Mouse (Mus musculus) fibroblast of lung, adult 2 months (primary cell): ENCODE measurements around the gene Ankar.
A peak's percentile ranks its signal among the peaks of the same experiment; 100 is the strongest.

ENCODE experiments used
- DNase-seq: peaks from one replicate; pipeline ENCODE4 v3.0.0-alpha.2; 2011; ENCODE audit warnings: low read depth

The Ankar gene

DNA sequence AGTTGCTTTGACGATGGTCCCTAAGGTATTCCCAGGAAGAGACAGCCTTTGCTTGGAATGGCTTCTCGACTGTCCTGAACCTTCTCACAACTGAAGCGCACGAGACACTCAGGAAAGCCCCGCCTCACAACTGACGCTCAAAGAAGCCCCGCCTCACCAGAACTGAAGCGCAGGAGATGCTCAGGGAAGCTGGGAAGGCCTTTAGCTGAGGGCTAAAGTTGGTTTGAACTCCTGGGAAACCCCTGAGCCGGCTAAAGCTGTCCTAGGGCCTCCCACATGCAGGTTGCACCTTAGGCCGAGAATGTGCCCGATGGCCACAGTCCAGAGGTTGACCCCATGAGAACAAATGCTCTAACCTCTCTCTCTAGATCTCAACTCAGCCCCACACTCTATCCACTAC, at the start of gene Ankar:
Gene Ankar, minus strand, starts transcription at position 101 of the 400 bp plus-strand sequence.
- DNase-seq: no peak

DNA sequence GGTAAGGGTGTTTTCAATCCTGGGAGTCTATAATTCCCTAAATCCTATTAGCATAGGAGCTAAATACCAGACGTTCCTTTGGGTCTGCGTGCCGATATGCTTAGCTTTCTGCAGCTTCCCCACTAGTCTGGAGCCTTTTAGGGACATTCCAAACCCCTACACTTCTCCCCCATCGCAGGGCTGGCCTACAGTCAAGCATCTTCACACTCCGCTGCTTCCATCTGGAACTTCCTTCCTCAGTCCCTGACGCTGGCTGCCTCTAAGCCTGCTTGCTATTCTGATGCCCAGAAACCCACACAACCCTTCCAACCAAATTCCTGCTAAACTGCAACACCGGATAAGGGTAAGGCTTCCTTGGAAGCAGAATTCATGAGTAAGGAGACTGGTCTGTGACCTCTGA, 46.0 kb upstream of the Ankar start:
- no peak for DNase-seq

DNA sequence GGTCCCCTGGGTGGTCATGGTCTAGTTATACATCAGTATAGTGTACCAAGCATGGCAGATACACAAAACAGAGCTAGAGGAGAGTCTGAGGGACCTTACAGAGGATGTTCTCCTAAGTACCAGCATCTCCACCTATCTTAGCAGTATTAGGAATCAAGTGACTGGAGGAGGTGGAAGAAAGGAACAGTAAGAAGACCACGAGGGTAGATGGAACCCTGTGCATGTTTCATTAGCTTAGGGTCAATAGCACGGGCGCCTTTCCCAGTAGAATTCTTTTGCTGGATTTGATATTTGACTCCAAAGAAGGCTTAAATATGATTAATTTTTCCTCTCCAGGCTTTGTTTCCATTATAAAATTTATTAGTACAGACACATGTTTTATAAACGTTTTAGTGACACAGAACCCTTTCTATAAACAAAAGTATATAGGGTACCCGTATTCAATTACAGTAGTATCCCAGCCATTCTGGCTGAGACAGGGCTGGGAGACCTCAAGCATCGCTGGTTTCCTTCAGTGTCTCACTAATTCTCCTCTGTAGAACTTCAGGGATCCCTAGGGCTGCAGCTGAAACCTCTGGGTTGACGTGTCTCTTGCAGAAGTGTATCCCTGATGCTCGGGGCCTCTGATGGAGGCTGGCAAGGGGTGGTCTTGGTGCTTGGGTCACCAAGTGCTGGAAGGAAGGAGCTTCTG, 44.6 kb upstream of the Ankar start:
- no peak for DNase-seq

DNA sequence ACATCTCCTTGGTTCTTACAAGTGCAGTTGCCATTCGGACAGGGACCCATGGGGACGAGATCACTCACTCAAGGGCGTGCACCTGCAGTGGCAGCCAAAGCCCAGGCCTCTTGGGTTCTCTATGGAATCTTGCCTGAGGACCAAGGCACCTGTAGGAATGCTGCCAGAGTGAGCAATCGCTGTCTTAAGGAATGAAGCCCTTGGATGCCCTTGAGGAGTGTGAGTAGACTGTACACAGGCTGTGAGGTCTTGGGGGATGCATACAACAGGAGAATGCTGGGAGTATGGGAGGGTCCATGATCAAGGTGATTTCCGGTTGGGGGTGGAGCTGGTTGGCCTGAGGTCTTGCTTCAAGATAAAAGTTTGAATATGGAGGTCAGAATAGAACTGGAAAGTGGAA, 41.0 kb upstream of the Ankar start:
- no peak for DNase-seq

GRCm38 (mm10) chr1:72739681-72740063, 39.3 kb upstream of the Ankar start:
- no peak for DNase-seq

DNA sequence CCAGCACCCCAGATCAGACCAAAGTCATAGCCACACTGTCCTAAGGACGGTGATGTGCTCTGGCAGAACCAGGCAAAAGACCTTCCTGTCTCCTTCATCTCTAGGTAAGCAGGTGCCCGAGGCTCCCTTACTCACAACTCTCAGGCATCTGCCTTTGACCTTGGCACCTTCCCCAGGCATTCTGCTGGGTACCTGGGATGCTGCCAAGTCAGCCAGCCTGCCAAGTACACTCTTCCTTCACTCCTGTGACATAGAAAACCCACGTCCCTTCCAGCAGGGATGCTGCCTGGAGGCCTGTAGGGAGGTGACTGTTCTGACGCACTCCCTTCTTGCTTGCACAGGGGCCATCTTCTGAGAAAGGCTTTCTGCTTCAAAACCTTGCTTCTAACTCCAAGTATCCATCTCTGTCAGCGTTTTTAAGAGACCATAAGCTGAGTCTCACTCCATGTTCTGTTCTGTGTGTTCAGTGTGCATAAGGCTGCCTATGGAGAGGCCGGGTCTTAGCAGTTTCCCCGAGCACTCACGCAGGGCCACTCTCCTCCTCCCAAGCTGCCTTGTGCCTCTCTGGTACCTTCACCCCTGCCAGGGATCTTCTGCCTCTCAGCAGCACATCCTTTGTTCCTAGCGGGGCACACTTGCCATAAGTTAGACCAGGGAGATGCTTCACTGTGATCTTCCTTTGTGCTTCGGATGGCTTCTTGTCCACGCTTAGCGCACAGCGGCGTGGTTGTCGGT, 38.7 kb upstream of the Ankar start:
- DNase-seq: no peak

DNA sequence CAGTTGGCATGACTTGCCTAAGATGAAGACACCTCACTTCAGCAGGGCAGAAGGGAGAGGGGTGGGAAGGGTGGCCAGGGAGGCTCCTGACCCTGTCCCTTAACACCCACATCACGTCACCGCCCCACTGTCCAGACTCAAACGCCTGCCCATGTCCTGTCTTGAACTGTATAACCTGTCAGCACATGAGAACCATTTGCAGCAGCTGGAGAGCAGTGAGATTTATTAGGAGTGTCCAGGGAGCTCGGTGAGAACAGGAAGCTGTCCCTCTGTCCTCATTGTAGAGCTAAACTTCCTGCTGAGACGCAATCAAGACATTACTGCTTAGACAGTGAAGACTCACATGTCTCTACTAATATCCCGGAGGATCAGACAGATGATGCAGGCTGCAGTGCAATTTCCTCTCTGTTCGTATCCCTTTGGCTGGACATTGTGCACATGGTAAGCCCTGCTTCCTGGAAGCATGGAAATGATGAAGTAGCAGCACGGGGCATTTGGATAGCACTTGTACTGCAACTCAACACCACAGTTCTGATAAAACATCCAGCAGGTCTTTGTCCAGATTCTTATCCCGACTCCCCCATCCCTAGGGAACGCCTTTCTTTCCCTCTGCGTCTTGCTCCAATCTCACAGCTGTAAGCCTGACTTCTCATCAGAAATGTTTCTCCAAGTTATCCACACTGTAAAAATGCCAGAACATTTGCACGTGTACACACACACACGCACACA, 36.2 kb upstream of the Ankar start:
- no peak for DNase-seq

- DNase-seq: no peak
Observed at GRCm38 (mm10) chr1:72733191-72733691, 32.9 kb upstream of the Ankar start.

- DNase-seq: no peak
Observed at GRCm38 (mm10) chr1:72730126-72730525, 29.7 kb upstream of the Ankar start.

GRCm38 (mm10) chr1:72728781-72729180, 28.4 kb upstream of the Ankar start:
- DNase-seq: no peak

GRCm38 (mm10) chr1:72725941-72726340, 25.6 kb upstream of the Ankar start:
- DNase-seq: no peak

DNA sequence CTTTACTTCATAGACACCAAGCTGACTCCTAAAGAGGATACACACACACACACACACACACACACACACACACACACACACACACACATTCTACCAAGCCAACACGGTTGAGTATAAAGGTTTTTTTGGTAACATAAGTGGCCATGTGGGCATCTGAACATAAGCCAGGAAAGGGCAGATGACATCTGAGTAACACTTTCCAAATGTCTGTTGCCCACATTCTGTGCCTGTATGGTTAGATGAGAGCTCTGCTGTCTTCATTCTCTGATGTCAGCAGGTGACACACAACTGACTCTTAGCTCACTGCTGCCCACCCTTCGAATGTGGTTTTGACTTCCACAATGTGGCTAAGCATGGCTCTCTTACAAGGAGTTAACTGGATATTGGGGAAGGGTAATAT, 24.0 kb upstream of the Ankar start:
- DNase-seq: no peak

DNA sequence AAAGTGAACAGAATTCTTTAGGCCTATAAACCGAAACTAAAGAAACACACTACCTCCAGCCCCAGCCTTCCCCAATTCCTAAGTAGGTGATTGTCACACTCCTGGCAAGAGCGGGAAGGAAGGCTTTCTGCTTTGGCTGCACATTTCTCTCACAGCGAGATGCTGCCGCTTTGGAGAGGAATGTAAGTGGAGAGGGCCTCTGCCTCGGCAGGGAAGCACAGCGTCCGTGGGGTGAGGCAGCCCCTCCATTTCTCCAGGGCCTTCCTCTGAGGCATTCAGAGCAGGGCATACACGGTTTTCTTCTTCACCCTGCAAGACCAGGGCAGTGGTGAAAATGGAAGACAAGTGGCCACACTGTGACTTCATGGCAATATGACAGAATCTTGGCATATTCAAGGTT, 22.3 kb upstream of the Ankar start:
- DNase-seq: no peak

DNA sequence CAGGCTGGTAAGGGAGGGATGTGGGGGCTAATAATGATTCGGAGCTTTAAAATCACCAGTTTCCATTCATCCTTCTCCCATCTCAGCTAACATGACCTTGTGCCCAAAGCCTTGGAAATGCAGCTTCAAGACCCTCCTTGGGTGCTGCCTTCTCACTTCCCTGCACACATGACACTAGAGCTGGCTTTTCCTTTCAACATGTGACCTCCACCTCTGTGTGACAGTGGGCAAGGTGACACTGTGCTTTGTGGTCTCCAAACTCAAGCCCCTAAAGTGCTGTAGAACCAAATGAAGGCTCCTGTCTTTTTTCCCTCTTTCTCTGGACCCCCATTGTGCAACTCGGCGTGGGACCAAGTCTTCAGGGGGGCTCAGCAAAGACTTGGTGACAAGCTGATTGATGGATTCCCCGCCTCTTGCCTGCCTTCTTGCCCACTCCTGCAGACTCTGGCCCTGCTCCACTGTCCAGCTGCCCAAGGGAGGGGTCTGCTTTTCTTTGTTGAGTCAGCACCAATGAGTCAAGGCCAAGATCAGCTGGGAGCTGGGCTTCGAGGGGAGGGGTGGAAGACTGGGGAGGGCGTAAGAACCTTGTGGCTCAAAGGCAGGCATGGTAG, 19.8 kb upstream of the Ankar start:
- peak; percentile 42 for DNase-seq

DNA sequence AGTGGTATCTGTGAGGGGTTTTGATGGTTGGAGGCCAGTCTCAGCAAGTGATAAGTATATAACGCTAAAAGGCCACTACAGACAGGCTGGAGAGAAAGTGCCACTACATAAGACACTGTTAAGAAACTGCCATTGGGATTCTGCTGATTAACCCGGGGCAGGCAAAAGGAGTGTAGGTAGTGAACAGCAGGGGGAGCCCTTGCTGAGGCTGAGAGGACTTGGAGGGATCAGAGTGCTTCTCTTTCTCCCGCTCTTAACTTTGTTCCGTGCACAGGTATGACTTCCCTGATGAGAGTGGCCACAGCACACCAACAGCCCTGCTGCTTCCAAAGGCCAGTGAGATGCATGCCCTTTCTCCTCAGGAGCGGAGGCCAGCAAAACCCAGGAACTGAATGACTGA, 18.5 kb upstream of the Ankar start:
- DNase-seq: peak; percentile 30

GRCm38 (mm10) chr1:72717540-72717939, 17.2 kb upstream of the Ankar start:
- DNase-seq: no peak

GRCm38 (mm10) chr1:72716926-72717325, 16.5 kb upstream of the Ankar start:
- peak; percentile 36 for DNase-seq

GRCm38 (mm10) chr1:72716421-72716820, 16.0 kb upstream of the Ankar start:
- no peak for DNase-seq

DNA sequence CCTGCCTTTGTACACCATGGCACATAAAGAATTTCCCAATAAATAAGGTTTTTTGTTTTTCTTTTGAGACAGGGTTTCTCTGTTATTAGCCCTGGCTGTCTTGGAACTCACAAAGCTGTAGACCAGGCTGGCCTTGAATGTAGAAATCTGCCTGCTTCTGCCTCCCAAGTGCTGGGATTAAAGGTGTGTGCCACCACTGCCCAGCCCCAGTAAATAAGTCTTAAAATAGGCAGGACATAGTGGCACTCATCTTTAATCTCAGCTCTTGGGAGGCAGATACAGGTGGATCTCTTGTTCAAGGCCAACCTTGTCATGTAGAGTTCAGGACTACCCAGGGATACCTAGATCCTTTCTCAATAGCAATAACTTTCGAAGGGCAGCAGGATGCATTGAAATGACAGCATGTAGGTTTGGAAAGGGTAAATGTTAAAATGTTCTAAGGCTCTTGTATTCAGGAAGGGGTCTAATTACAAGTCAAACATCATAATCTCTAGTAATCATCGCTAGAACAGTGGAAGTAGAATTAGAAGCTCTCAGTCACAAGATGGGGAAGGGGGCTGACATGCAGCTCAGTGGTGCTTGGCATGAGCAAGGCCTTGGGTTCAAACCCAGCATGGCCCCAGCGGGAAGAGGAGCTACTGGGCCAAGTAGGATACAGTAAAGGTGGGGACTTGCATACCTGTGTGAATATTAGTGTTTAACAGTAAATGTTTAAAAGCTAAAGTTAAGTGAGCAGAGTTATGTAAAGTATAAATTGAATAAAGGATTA, 15.4 kb upstream of the Ankar start:
- DNase-seq: no peak

DNA sequence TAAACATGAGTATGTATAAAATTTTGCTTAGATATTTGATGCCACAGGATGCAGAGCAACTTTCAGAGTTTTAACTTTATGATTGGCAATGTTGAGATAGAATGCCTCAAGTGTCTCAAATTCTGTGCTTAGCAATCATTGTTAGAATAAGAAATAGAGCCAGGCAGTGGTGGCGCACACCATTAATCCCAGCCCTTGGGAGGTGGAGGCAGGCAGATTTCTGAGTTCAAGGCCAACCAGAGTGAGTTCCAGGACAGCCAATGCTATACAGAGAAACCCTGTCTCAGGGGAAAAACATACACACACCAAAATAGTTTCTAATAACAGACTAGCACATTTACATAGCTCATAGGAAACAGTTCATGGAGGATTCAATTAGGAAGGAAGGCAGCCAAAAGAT, 14.7 kb upstream of the Ankar start:
- no peak for DNase-seq

- no peak for DNase-seq
Observed at GRCm38 (mm10) chr1:72714547-72714946, 14.2 kb upstream of the Ankar start.

DNA sequence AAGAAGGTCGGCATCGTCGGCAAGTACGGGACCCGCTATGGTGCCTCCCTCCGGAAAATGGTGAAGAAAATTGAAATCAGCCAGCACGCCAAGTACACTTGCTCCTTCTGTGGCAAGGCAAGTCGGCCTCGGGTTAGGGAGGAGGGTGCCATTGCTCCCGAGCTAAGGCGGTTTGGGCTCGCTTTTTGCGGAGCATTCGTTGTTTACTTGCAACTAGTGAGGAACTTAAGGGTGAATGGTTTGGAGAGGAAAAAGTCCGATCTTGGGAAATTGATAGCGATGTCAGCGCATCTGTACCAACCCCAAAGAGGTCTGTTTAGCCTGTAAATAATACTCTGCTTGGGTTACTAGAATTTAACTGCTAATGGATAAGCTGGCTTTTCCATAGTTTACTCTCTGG, 11.3 kb upstream of the Ankar start:
- DNase-seq: no peak
